Mouse (Mus musculus) limb, embryonic 10.5 days (tissue): Measurements from ENCODE around the gene Itgad. TPM values are rescaled to one million over a fixed set of nuclear protein-coding genes. Genes with fewer than 3 reads are reported as not detected.

Experiments used
- polyA plus RNA-seq: library from polyadenylated mRNA; unstranded; fragments of >200 nt; fragmentation: Nextera tagmentation; extraction: Ambion mirVana; gene quantifications from 2 replicates; pipeline ENCODE4 v1.2.1, GENCODE M21; 2016

Itgad gene
- polyA plus RNA-seq, 1 experiment from 2014 or later, result not detected

Other genes with a start within 250 kb of the Itgad start
- gene Kat8, start 241.9 kb upstream of the Itgad start, polyA plus RNA-seq, result 48.0 and 53.0 TPM in 2 replicates
- 6.3 and 7.2 TPM in 2 replicates for gene Prss8, start 224.3 kb upstream of the Itgad start, polyA plus RNA-seq
- 9.7 and 10.1 TPM in 2 replicates for gene Prss36, start 207.7 kb upstream of the Itgad start, polyA plus RNA-seq
- gene Fus, start 186.9 kb upstream of the Itgad start, polyA plus RNA-seq, result 408 and 469 TPM in 2 replicates
- 5.2 and 6.5 TPM in 2 replicates for gene Pycard, start 160.5 kb upstream of the Itgad start, polyA plus RNA-seq
- gene Trim72, start 150.4 kb upstream of the Itgad start, polyA plus RNA-seq, result not detected in 2 replicates
- 0.28 and 0.40 TPM in 2 replicates for gene Itgam, start 91.7 kb upstream of the Itgad start, polyA plus RNA-seq
- not detected in 2 replicates for gene Gm49368, start 91.7 kb upstream of the Itgad start, polyA plus RNA-seq
- gene Itgax, start 24.8 kb upstream of the Itgad start, polyA plus RNA-seq, result not detected in 2 replicates
- 0.23 and 0.51 TPM in 2 replicates for gene Cox6a2, start 52.0 kb downstream of the Itgad start, polyA plus RNA-seq
- gene Armc5, start 83.0 kb downstream of the Itgad start, polyA plus RNA-seq, result 17.8 and 20.0 TPM in 2 replicates
- gene 9130023H24Rik, start 83.7 kb downstream of the Itgad start, polyA plus RNA-seq, result 7.7 and 10.6 TPM in 2 replicates
- gene Tgfb1i1, start 92.4 kb downstream of the Itgad start, polyA plus RNA-seq, result 12.9 and 14.5 TPM in 2 replicates
- 0.33 and 0.50 TPM in 2 replicates for gene Slc5a2, start 111.3 kb downstream of the Itgad start, polyA plus RNA-seq
- 27.9 and 28.4 TPM in 2 replicates for gene BC017158, start 143.8 kb downstream of the Itgad start, polyA plus RNA-seq